Mouse (Mus musculus): ENCODE results near the gene Pole3.
"Not testable (repeated sequence)": the region's sequence is repeated elsewhere in the genome, so short reads cannot be mapped to it uniquely, and the experiment has no call there.

The Pole3 gene

GRCm38 (mm10) chr4:62485450-62486161 lies 39.3 kb downstream of the Pole3 start:
- peak; percentile 57 for DNase-seq

GRCm38 (mm10) chr4:62484928-62485327 lies 39.9 kb downstream of the Pole3 start:
- DNase-seq, result no peak

GRCm38 (mm10) chr4:62480709-62481605 lies 43.9 kb downstream of the Pole3 start:
- DNase-seq, result peak; percentile 18

DNA sequence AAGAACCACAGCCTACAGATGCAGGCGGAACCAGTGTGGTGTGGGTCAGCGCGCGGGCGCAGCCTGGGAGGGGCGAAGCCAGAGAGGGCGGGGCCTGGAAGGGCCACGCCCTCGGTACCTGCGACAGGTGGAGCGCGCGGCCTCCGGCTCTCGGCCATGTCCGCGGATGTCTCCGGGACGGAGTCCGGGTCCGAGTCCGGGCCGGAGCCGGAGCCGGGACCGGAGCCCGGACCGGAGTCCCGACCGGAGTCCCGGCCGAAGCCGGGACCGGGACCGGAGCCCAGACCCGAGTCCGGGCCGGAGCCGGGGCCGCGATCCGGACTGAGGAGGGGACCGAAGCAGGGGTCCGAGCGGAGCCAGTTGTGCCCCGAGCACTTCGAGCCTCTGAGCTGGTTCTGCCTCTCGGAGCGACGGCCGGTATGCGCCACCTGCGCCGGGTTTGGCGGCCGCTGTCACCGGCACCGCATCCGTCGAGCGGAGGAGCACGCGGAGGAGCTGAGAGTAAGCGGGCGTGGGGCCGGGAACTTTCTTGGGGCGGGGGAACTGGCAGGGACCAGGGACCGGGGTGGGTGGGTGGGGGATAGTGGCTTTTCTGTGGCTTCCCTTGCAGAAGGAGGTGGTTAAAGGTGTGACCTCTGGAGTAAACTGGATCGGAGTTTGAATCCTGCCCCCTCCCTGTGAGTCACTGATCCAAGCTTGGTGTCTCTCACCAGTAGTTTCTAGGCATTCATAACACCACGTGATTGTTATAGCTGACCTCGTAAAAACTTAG lies 44.7 kb downstream of the Pole3 start, which contains the start of gene Bspry:
Bspry (plus strand) TSS at position 117 of the 772 bp plus-strand sequence.
- peak; percentile 60 for DNase-seq

- DNase-seq, result not testable (repeated sequence)
Measured at GRCm38 (mm10) chr4:62479593-62479936, 45.3 kb downstream of the Pole3 start.

- DNase-seq, result no peak
Measured at GRCm38 (mm10) chr4:62477542-62478244, 47.2 kb downstream of the Pole3 start.

DNA sequence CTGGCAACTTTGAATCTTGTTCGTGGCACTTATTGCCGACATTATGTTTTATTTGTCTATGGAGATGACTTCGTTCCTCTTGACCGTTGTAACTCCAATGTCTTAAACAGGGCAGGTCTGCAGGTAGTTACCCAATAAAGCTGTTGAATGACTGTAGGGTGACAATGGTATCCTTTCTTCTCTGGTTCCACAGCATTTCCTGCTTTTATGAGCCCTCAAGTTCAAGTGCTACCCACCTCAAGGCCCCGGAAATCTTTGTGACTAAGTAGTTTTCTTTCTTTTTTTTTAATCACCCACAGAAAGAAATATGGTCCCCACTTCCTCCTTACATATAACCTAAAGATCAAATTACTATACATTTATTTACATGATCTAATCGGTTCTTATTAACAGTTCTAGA lies 49.1 kb downstream of the Pole3 start:
- DNase-seq, result no peak

- DNase-seq, result no peak
Measured at GRCm38 (mm10) chr4:62475131-62475530, 49.7 kb downstream of the Pole3 start.
